Mouse (Mus musculus) liver, embryonic 14.5 days (tissue): ENCODE data around the gene Rab3il1.

Experiments used
- CTCF ChIP-seq: IDR thresholded peaks from 2 replicates; pipeline ENCODE4 v1.5.1; 2016; ENCODE audit warnings: antibody characterized with exemption, low read depth, control low read depth
- EP300 ChIP-seq: IDR thresholded peaks from 2 replicates; pipeline ENCODE4 v1.6.1; 2016; ENCODE audit warnings: antibody characterized with exemption, low read depth

DNA sequence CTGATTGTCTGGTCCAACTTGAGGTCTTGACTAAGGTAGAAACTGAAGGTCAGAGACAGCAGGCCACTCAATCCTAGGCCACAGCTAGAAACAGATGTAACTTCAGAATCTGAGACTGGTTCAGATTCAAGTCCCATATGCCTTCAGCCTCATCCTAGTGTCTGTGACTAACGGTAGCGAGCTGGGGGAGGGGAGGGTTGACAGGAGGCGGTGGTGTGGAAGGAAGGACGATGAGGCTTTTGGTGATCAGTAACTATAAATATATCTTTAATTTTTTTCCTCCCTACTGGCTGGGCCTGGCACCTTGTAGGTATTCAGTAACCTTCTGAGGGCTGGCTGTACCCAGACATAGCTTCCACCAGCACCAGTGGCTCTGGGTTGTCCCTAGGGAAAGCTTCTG lies 14.0 kb downstream of the Rab3il1 start:
- no peak for TF ChIP-seq EP300
- TF ChIP-seq CTCF, result no peak
